Mouse (Mus musculus) megakaryocyte, embryonic 14.5 days (primary cell): ENCODE results near the gene Dbr1. TPM values are rescaled to one million over a fixed set of nuclear protein-coding genes. Genes with fewer than 3 reads are reported as not detected.

Source experiments
- H3K27me3 ChIP-seq: replicated peaks from 2 replicates; pipeline ENCODE3; 2012; ENCODE audit warnings: inconsistent platforms
- H3K36me3 ChIP-seq: replicated peaks from 2 replicates; pipeline ENCODE3; 2012; ENCODE audit warnings: low read length, inconsistent platforms, mixed read lengths
- H3K4me1 ChIP-seq: 2 replicates; pipeline ENCODE4 v1.6.1; 2012; ENCODE audit warnings: inconsistent platforms
- H3K4me3 ChIP-seq: replicated peaks from 2 replicates; pipeline ENCODE3; 2012; ENCODE audit warnings: moderate library complexity, mild to moderate bottlenecking, inconsistent platforms
- H3K9me3 ChIP-seq: 2 replicates; pipeline ENCODE4 v1.6.1; 2012; ENCODE audit warnings: inconsistent platforms
- FLI1 ChIP-seq: IDR thresholded peaks from 2 replicates; pipeline ENCODE4 v1.6.1; 2012; ENCODE audit warnings: low read length, inconsistent platforms, mixed read lengths
- GATA1 ChIP-seq: IDR thresholded peaks from 3 replicates; pipeline ENCODE4 v1.6.1; 2012; ENCODE audit warnings: mixed read lengths, low read length, inconsistent platforms, borderline replicate concordance
- polyA plus RNA-seq: library from polyadenylated mRNA; stranded (reverse); fragments of >175 nt; gene quantifications from 2 replicates; pipeline ENCODE4 v1.2.3, GENCODE M21; 2012; ENCODE audit warnings: low replicate concordance; ENCODE audit not compliant: insufficient read depth

Gene Dbr1
- polyA plus RNA-seq, 1 experiment = 13.5 TPM

DNA sequence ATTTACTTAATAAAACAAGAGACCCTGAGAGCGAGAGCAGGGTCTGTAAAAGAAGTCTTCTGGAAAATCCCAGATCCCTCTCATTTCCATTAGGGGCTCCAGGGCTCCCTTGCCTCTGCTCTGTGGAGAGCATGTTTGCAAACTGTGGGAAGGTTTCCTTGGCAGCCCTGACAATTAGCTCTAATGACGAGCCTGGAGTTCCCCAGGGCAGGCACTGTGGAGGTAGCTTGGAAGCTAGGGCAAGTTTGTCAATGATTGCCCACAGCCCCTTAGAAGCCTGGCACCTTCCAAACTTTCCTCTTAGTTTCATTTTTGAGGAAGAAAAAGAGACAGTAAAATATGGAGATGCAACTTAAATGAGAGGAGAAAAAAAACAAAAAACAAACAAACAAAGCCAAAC, 56.2 kb downstream of the Dbr1 start:
- peaks cover 30% of the 10 kb centered on the region for H3K27me3 ChIP-seq
- H3K9me3 ChIP-seq = no peaks in the 10 kb centered on the region
- no peak overlapping the region for H3K4me3 ChIP-seq
- H3K36me3 ChIP-seq = no peaks in the 10 kb centered on the region
- H3K4me1 ChIP-seq = peaks cover 12% of the 10 kb centered on the region
- TF ChIP-seq FLI1 = no peak
- no peak for TF ChIP-seq GATA1

GRCm38 (mm10) chr9:99632264-99632663, 56.7 kb downstream of the Dbr1 start:
- TF ChIP-seq GATA1 = no peak
- no peak for TF ChIP-seq FLI1
- H3K36me3 ChIP-seq = no peaks in the 10 kb centered on the region
- H3K4me3 ChIP-seq = no peak overlapping the region
- H3K9me3 ChIP-seq = no peaks in the 10 kb centered on the region
- peaks cover 12% of the 10 kb centered on the region for H3K4me1 ChIP-seq
- peaks cover 30% of the 10 kb centered on the region for H3K27me3 ChIP-seq

Other genes starting within 250 kb of the Dbr1 start
- not detected in 2 replicates for gene Esyt3, start 217.2 kb upstream of the Dbr1 start, polyA plus RNA-seq
- 0.09 TPM in 1 of 2 replicates, not detected in the other for gene Mras, start 138.4 kb upstream of the Dbr1 start, polyA plus RNA-seq
- gene Nme9, start 124.3 kb upstream of the Dbr1 start, polyA plus RNA-seq = not detected in 2 replicates
- gene Armc8, start 6.9 kb upstream of the Dbr1 start, polyA plus RNA-seq = 1.1 TPM in 1 of 2 replicates, not detected in the other
- not detected in 2 replicates for gene A4gnt, start 36.7 kb downstream of the Dbr1 start, polyA plus RNA-seq
- gene Dzip1l, start 53.7 kb downstream of the Dbr1 start, polyA plus RNA-seq = 0.50 and 1.0 TPM in 2 replicates
- gene Cldn18, start 141.5 kb downstream of the Dbr1 start, polyA plus RNA-seq = not detected in 2 replicates